Mouse (Mus musculus) heart, adult 2 months (tissue): ENCODE measurements around the gene Sox10.

Experiments
- CTCF ChIP-seq: fragments of 200-600 bp; IDR thresholded peaks from 2 replicates; pipeline ENCODE4 v1.8.1; 2022; ENCODE audit warnings: antibody characterized with exemption, mild to moderate bottlenecking, moderate library complexity
- POLR2A ChIP-seq: fragments of 200-500 bp; IDR thresholded peaks from 2 replicates; pipeline ENCODE4 v1.6.1; 2011; ENCODE audit warnings: mild to moderate bottlenecking, low read depth, low read length, control low read depth; ENCODE audit not compliant: insufficient read depth

DNA sequence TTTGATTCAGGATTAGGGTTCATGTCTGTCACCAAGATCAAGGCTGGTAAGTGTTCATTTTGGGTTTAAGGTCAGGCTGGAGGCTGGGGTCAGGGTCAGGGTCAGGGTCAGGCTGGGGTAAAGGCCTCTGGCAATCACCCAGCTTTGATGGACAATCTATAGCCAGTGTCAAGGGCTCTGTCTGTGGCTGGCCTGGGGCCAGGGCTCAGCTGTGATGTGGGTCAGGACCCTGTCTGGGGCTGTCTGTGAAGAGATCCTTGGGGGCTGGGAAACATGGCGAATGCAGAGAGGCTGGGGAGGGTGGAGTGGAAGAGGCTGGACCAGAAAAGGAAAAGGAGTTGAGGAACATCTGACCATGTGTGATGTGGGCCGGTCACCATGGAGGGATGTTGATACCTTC lies 29.9 kb upstream of the Sox10 start:
- TF ChIP-seq CTCF (no peak), POLR2A (no peak)
